Mouse (Mus musculus): Measurements from ENCODE around the gene Slc22a4. TPM values are rescaled to one million over a fixed set of nuclear protein-coding genes. Genes with fewer than 3 reads are reported as not detected.
"Not testable (repeated sequence)": the region's sequence is repeated elsewhere in the genome, so short reads cannot be mapped to it uniquely, and the experiment has no call there.

The Slc22a4 gene
- polyA plus RNA-seq, 2 experiments from 2014 or later, result 0.20 TPM; not detected in 1

DNA sequence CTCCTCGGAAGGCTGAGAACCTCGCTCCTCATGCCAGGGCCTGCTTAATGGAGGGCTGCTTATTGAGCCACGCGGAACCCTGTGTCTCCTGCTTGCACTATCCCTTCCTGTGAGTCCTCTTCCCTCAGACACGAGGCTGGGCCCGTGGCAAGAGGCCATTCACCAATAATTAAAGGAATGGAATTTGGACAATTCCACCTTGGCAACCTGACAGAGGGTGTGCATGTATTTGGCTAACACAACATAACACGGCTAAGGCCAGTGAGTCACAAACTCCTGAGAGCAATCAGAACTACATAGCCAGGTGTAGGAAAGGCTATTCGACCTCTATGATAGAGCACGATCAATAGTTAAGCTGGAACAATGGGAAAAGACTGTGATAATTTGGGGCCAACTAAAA lies 23.7 kb downstream of the Slc22a4 start:
- no peak for ATAC-seq

GRCm38 (mm10) chr11:54002761-54003717 lies 24.9 kb downstream of the Slc22a4 start:
- ATAC-seq, result not testable (repeated sequence)

DNA sequence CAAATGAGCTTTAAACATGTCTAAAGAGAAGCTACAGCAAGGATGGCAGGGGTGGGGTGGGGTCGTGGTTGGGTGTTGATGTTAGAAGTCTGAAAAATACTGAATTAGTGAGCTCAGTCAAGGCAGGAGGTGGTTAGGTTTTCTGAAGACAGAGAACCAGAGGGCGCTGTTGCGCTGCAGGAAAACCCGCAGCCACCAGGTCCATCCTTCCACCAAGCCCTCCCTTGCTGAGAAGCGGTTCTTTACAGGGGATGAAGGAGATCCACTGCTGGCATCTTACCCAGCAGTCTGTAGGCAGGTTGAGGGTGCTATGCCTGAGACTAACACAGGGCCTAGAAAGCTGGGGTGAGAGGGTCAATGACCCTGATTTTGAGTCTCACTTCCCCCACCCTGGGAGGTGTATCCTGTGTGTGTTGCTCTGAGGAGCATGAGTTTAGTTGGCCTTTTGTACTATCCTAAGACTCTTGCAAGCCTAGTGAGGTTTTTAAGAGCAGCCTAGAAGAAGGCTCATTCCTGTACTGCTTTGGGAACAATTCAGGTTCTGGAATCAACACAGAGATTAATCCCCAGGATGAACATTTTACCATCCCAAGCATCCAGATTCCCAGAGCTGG lies 25.6 kb downstream of the Slc22a4 start:
- ATAC-seq, result no peak

DNA sequence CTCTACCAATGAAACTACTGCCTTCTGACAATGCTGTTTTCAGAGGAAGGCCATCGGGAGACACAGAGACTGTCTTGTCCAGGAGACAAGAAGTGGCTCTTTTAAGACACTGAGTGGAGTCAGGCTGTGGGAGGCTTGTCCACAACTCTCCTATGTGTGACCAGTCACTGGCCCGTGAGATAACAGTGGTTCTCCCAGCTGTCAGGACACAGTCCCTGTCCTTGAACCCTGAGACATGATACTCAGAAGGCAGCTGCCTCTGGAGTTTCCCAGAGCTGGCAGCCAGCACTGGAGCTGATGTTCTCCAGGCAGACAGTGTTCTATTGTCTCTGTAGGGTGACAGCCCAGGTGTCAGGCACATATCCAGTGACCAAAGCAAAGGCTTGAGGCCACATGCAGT lies 30.2 kb downstream of the Slc22a4 start:
- no peak for ATAC-seq

DNA sequence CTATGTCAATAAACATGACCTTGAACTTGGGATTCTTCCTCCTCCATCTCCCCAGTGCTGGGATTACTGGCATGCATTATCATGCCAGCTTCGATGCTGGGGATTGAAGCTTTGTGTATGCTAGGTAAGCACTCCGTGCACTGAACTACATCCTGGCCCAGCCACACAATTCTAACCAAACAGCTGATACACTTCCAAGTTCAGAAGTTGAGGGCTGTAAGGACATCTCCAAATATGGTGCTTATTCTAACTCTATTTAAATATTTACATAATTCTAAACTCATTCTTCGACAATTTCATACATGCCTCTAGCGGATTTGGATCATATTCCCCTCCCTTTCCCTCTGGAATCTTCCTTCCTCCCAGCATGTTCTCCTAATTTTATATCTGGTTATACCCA lies 35.6 kb downstream of the Slc22a4 start:
- ATAC-seq, result no peak

GRCm38 (mm10) chr11:53989232-53989631 lies 38.7 kb downstream of the Slc22a4 start:
- ATAC-seq, result no peak

GRCm38 (mm10) chr11:53988081-53988480 lies 39.8 kb downstream of the Slc22a4 start:
- ATAC-seq, result no peak

- no peak for ATAC-seq
These were observed 46.5 kb downstream of the Slc22a4 start for GRCm38 (mm10) chr11:53981396-53981795.

GRCm38 (mm10) chr11:53979788-53980621 lies 47.9 kb downstream of the Slc22a4 start, which contains the start of gene Slc22a21:
Slc22a21 (minus strand) TSS chr11:53980332.
- peak; percentile 54 for ATAC-seq

GRCm38 (mm10) chr11:53979456-53979787 lies 48.5 kb downstream of the Slc22a4 start:
- not testable (repeated sequence) for ATAC-seq

DNA sequence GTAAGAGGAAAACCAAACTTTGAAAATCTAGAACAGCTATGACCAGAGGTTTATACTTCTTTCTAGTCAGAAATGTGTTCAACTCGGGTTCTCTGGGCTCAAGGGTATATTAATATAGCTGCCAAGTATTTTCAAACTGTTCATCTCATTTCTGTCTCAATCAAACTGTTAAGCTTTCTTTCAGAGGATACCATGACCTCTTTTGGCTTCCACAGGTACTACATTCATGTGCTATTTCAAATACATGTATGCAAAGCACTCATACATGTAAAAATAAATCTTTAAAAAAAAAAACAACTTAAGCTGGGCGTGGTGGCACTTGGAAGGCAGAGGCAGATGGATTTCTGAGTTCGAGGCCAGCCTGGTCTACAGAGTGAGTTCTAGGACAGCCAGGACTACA lies 50.2 kb downstream of the Slc22a4 start:
- no peak for ATAC-seq

- no peak for ATAC-seq
These were observed 52.3 kb downstream of the Slc22a4 start for GRCm38 (mm10) chr11:53975559-53975958.

- ATAC-seq, result no peak
These were observed 68.9 kb downstream of the Slc22a4 start for GRCm38 (mm10) chr11:53958984-53959383.

- ATAC-seq, result not testable (repeated sequence)
These were observed 69.7 kb downstream of the Slc22a4 start for GRCm38 (mm10) chr11:53958176-53958575.

- no peak for ATAC-seq
These were observed 71.3 kb downstream of the Slc22a4 start for GRCm38 (mm10) chr11:53956636-53957035.

DNA sequence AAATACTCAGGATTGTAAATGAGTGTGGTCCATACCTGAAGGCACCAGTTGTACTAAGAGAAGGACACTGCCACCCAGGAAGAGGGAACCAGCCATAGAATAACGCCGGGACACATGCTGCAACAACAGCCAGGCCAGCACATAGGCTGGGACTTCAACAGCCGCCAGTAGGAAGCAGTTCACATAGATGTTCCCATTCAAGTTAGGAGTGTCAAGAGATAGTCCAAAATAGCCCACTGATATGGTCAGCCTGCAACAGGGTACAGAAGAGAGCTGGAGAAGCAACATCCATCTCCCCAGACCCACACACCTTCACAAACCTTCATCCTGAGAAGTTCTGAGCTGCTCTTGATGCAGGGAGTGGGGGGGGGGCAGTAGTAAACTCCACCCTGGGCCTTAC lies 73.2 kb downstream of the Slc22a4 start:
- ATAC-seq, result no peak

- ATAC-seq, result not testable (repeated sequence)
These were observed 77.8 kb downstream of the Slc22a4 start for GRCm38 (mm10) chr11:53950133-53950532.

Other genes starting within 250 kb of the Slc22a4 start
- 10 to 100 TPM; 24.2 to 36.5 TPM for gene Gm12216, start 168.8 kb downstream of the Slc22a4 start, polyA plus RNA-seq (2017; shearing (Covaris generic))
- gene Slc22a5, start 136.4 kb downstream of the Slc22a4 start, polyA plus RNA-seq (2017; shearing (Covaris generic)), result 10 to 100 TPM; 10.8 to 16.0 TPM
- 1 to 10 TPM in 1 of 2 experiments, under 1 TPM in 1; 0.73 to 1.1 TPM for gene Slc22a21, start 47.8 kb downstream of the Slc22a4 start, polyA plus RNA-seq (2017; shearing (Covaris generic))
- 1 to 10 TPM in 1 of 2 experiments, under 1 TPM in 1; 0.57 to 1.3 TPM for gene Pdlim4, start 40.9 kb upstream of the Slc22a4 start, polyA plus RNA-seq (2017; shearing (Covaris generic))
- gene P4ha2, start 72.0 kb upstream of the Slc22a4 start, polyA plus RNA-seq (2017; shearing (Covaris generic)), result not detected
- under 1 TPM; 0.42 to 0.69 TPM for gene Csf2, start 221.6 kb upstream of the Slc22a4 start, polyA plus RNA-seq (2017; shearing (Covaris generic))
- not detected for gene Il3, start 239.2 kb upstream of the Slc22a4 start, polyA plus RNA-seq (2017; shearing (Covaris generic))

Data from activated CD4-positive, CD25-positive, alpha-beta regulatory T cell, adult 4 months (primary cell).